Mouse (Mus musculus) heart, postnatal 10 days (tissue): ENCODE measurements around the gene Gm4969. TPM values are rescaled to one million over a fixed set of nuclear protein-coding genes. Genes with fewer than 3 reads are reported as not detected.
A peak's percentile ranks its signal among the peaks of the same experiment; 100 is the strongest.

Experiments used
- DNase-seq, 2 experiments: peaks; one replicate each; pipeline ENCODE4 v3.0.0; 2021
- intact Hi-C: fragments of 180-260 bp; cut with DNase I; formaldehyde crosslinking; loops from one replicate; pipeline ENCODE4 v1.15.1; 2025
- total RNA-seq, 2 experiments: library from RNA; stranded (reverse); gene quantifications; 2 replicates each; pipeline ENCODE4 v1.2.3; 2021

Gene Gm4969
- total RNA-seq, 2 experiments from 2014 or later, result 0.07 to 0.19 TPM

DNA sequence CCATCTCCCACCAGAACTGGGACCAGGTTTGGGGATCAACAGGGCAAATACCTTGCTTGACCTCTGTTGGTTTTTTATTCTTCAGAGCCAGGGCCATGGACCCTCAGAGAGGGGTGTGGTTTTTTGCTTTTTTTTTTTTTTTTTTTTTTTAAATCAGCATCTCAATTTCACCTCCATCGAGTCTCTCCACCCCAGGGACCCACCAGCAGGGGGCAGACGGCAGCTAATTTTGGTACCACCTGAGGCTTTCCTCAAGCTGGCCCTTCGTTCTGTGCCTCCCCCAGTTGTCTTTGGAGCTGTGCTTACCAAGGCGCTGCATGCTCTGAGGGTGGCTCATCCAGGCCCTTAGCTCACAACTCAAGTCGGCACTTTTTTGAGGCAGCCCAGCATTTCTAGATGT is 19.2 kb upstream of the Gm4969 start:
- peak; percentile 51 to 71 for DNase-seq
- intact Hi-C loops, result no loop called here

- intact Hi-C loops, result no loop called here
These were observed 18.6 kb upstream of the Gm4969 start for GRCm38 (mm10) chr7:19136673-19137334.

DNA sequence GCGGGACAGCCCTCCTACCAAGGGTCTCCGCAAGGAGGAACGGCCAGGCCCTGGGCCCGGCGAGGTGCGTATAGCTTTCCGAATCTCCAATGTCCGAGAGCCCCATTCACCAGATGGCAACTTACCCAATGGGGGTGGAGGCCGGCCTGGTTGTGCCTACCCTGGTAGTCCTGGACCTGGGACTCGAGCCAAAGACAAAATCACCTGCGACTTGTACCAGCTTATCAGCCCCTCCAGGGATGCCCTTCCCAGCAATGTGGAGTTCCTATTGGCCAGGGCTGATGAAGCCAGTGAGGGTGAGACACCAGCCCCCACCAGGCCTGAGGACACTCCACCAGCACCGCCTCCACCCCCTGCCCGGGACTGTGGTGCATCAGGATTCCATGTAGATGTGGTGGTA is 18.0 kb upstream of the Gm4969 start:
- intact Hi-C loops, result no loop called here
- DNase-seq, result no peak

More at GRCm38 (mm10) chr7:19136673-19137334, 18.6 kb upstream of the Gm4969 start:
- DNase-seq, result no peak

- intact Hi-C loops, result no loop called here
- peak; percentile 99 for DNase-seq
These were observed 13.2 kb upstream of the Gm4969 start for GRCm38 (mm10) chr7:19131324-19131848.

DNA sequence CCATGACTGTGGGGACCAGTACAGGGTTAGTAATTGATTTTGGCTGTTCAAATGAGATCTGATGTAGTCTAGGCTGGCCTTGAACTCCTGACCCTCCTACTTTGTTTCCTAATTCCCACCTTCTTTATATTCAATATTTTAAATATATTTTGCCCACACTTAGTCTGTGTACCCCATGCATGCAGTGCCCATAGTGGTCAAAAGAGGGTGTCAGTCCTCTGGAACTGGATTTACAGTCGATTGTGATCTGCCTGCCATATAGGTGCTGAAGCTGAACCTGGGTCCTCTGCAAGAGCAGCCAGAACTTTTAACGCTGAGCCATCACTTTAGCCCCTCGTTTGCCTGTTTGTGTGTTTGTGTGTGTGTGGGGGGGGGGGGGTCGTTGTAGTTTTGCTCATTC is 12.5 kb upstream of the Gm4969 start:
- intact Hi-C loops, result no loop called here
- DNase-seq, result peak in 1 of 2 experiments; percentile 24

DNA sequence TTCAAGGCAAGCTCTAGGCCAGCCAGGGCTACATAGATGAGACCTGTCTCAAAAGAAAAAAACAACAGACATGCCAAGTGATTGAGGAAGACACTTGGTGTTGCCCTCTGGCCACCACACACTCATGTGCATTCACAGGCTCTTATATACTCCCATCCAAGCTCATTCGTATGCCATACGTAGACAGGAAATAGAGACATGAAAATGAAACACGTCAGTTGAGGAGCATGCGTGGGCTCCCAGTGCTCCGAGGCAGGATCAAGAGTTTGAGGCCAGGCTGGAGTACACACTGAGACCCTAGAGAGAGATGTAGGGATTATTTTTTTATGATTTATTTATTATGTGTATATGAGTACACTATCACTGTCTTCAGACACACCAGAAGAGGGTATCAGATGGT is 11.2 kb upstream of the Gm4969 start:
- DNase-seq, result no peak
- intact Hi-C loops, result no loop called here

- intact Hi-C loops, result no loop called here
These were observed 9.6 kb upstream of the Gm4969 start for GRCm38 (mm10) chr7:19127744-19128143.

GRCm38 (mm10) chr7:19124713-19125112 is 6.5 kb upstream of the Gm4969 start:
- intact Hi-C loops, result no loop called here
- no peak for DNase-seq

More at GRCm38 (mm10) chr7:19127744-19128143, 9.6 kb upstream of the Gm4969 start:
- no peak for DNase-seq

DNA sequence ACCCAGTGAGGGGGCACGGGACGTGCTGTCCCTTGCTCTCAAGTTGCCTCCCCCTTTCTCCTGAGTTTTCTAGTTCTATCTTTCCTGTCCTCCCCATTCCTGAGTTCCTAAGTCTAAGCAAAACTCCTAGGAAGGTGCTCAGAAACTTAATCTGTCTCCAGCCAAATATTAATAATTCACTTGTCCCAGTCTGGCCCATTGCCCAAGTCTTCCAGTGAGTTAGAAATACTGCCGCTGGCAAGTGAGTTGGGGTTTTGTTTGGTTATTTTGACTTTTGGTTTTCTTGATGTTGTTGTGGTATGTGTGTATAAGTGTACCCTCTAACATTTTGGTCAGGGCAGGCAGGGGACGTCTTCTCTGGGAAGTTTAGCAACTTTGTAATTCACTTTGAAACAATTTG is 3.5 kb upstream of the Gm4969 start:
- no peak for DNase-seq
- intact Hi-C loops, result no loop called here

DNA sequence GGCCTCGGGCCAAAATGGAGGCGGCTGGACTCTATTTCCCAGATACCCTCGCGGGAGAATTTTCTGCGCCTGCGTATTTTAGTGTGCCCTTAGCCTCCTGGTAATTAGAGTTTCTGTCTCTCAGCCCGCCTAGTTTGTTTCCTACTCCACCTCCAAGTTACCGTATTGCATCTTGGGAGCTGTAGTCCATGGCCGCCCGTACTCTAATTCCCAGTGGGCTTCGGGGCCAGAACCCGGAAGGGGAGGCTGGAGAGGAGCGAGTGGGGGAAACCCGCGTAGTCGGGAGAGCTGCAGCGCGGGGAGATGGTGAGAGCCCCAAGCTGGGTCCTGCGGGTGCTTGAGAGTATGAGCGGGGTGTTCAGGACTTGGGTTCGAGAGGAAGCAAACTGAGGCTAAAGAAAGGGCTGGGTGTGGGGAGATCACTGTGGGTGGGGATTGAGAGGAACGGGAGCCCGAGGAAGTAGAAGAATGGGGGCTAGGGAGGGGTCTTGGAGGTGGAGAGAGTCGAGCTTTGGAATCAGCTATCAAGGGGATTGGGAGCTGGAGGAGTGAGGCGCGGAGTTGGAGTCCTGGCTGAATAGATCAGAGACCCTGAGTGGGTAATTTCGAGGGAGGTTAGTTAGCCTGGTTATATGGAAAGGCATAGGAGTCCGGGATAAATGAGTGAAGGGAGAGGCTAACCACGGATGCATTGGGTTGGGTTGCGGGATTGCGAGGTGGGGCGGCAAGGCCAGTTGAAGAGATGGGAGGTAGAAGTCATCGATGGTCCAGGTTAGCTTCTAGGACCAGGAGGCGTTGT is 1.7 kb upstream of the Gm4969 start, which contains the start of gene Fbxo46:
Fbxo46 (plus strand) TSS at position 229 of the 799 bp plus-strand sequence.
- intact Hi-C loops, result no loop called here

GRCm38 (mm10) chr7:19119083-19119482 is 915 bp upstream of the Gm4969 start:
- intact Hi-C loops, result no loop called here
- peak in 1 of 2 experiments; percentile 26 for DNase-seq

More for the DNA sequence above, 1.7 kb upstream of the Gm4969 start, which contains the start of gene Fbxo46:
- DNase-seq, result peak; percentile 97 to 98

GRCm38 (mm10) chr7:19109565-19109964 is 8.6 kb downstream of the Gm4969 start:
- DNase-seq, result no peak
- intact Hi-C loops, result no loop called here

- no peak for DNase-seq
- intact Hi-C loops, result no loop called here
These were observed 10.7 kb downstream of the Gm4969 start for GRCm38 (mm10) chr7:19107436-19107835.

GRCm38 (mm10) chr7:19104486-19104885 is 13.7 kb downstream of the Gm4969 start:
- no peak for DNase-seq
- intact Hi-C loops, result no loop called here

DNA sequence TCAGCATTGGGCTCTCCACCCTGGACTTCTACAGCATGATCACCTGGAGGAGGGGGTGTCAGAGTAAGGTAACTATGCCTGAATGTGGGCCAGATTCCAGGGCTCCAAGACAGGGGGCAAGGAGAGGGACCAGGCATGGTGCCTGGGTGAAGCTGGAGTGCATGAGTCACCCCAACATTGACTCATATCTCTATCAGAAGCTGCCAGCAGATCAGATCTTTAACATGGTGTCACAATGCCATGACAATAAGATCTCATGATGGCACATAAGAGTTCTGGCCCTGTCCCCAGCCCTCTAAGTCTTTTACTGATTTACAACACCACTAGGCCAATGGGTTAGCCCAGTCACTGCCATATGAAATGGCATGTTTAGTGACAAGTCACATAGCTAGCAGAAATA is 14.4 kb downstream of the Gm4969 start:
- no peak for DNase-seq
- intact Hi-C loops, result no loop called here

DNA sequence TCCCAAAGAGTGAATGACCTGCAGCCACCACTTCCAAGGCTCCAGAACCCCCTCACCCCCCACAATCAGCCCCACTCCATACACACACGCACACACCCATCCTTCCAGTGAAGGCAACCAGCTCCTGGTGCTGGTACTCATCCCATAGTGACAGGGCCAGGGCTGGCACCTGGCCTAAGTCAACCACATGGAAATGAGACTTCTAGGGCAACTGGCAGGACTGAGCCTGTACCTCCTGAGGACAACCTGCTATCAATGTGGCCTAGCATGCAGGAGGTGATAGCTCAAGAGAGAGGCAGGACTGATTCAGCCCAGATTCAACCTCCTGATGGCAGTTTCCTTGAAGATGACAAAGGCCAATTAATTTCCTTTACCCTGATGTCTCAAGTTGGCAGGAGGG is 17.9 kb downstream of the Gm4969 start:
- intact Hi-C loops, result no loop called here
- no peak for DNase-seq

DNA sequence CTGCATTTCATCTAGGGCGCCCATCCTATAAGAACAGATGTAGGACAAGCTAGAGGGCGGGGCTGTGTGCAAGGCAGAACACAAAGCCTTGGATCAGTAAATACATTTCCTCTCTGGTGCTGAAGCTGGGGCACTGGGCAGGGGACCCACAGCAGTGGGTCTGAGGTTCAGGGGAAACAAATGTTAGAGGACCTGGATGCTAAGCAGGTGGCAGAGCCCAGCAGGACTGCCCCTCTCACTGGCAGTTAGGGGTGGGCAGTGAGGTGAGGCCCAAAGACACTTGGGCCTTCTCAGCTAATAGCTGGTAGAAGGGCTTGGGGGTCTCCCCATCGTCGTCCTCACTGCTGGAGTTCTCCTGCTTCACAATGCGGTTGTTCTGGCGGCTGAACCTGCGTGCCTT is 19.4 kb downstream of the Gm4969 start:
- intact Hi-C loops, result no loop called here
- no peak for DNase-seq

- intact Hi-C loops, result no loop called here
- peak; percentile 84 to 85 for DNase-seq
These were observed 20.3 kb downstream of the Gm4969 start for GRCm38 (mm10) chr7:19097863-19098262.

GRCm38 (mm10) chr7:19097217-19097616 is 21.0 kb downstream of the Gm4969 start:
- intact Hi-C loops, result no loop called here

GRCm38 (mm10) chr7:19096421-19096976 is 21.7 kb downstream of the Gm4969 start:
- intact Hi-C loops, result no loop called here
- no peak for DNase-seq

More at GRCm38 (mm10) chr7:19097217-19097616, 21.0 kb downstream of the Gm4969 start:
- DNase-seq, result peak; percentile 55 to 58

GRCm38 (mm10) chr7:19095751-19096110 is 22.4 kb downstream of the Gm4969 start:
- intact Hi-C loops, result no loop called here
- DNase-seq, result peak; percentile 80
